Mouse (Mus musculus): Measurements from ENCODE around the gene Mx1. TPM values are rescaled to one million over a fixed set of nuclear protein-coding genes. Genes with fewer than 3 reads are reported as not detected.

Gene Mx1
- total and polyA plus RNA-seq, 2 experiments: 1.4 to 2.3 TPM

GRCm38 (mm10) chr16:97405476-97406012 lies 57.2 kb downstream of the Mx1 start:
- Histone ChIP-seq H3K27ac (replicated peaks; ENCODE audit: insufficient read depth, low read depth, low read length) (no peak overlapping the region), H3K4me1 (ENCODE audit: control insufficient read depth, insufficient read depth, low read length) (peaks cover 6% of the 10 kb centered on the region), H3K36me3 (ENCODE audit: control insufficient read depth, insufficient read depth, low read length) (no peaks in the 10 kb centered on the region), H3K4me3 (ENCODE audit: insufficient read depth, low read depth, low read length) (no peak overlapping the region), H3K9ac (ENCODE audit: low read depth, low read length) (no peak overlapping the region), H3K27me3 (ENCODE audit: control insufficient read depth, insufficient read depth, low read length) (no peaks in the 10 kb centered on the region), H3K79me2 (ENCODE audit: control insufficient read depth, insufficient read depth, low read length) (no peaks in the 10 kb centered on the region)
- 98% methylated on average over 5 of the region's 5 CpGs for WGBS
- TF ChIP-seq CTCF (IDR thresholded peaks at IDR 0.05; ENCODE audit: low read depth, low read length): no peak
- TF ChIP-seq POLR2A (IDR thresholded peaks at IDR 0.05; ENCODE audit: extremely low read depth, insufficient read depth, low read length): no peak
- DNase-seq (ENCODE audit: extremely low read depth, low read depth, low spot score): no peak

DNA sequence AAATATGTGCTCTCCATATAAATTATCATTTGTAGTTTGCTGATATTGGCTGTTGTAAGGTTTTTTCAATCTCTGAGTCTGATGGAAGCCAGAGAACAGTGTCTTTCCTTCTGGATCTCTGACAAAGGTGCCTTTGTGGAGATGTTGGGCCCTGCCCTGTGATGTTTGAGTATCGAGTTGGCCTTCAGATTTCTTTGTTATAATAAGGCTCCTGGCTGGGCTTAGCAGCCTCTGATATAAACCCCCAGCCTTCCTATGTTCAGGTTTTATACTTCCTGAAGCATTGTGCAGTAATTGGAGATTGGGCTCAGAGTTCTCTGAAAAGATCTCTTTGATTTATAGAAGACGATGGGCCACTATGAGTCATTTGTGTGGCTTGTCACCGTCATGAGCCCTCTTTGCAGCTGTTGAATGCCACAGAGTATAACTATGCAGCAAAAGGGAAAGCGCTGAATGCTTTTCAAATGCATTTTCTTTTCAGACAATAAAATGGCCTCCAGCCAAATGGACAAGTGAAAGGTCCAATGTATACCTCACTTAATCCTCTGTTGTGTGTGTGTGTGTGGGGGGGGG lies 60.4 kb downstream of the Mx1 start:
- 90% methylated on average over 4 of the region's 4 CpGs for WGBS
- TF ChIP-seq POLR2A (IDR thresholded peaks at IDR 0.05; ENCODE audit: extremely low read depth, insufficient read depth, low read length) (no peak), CTCF (IDR thresholded peaks at IDR 0.05; ENCODE audit: low read depth, low read length) (no peak)
- no peaks in the 10 kb centered on the region for H3K79me2 ChIP-seq (ENCODE audit: control insufficient read depth, insufficient read depth, low read length)

GRCm38 (mm10) chr16:97401741-97402140 lies 61.0 kb downstream of the Mx1 start:
- no peak for DNase-seq (ENCODE audit: extremely low read depth, low read depth, low spot score)
- Histone ChIP-seq H3K79me2 (ENCODE audit: control insufficient read depth, insufficient read depth, low read length) (no peaks in the 10 kb centered on the region), H3K4me1 (ENCODE audit: control insufficient read depth, insufficient read depth, low read length) (peaks cover 16% of the 10 kb centered on the region), H3K36me3 (ENCODE audit: control insufficient read depth, insufficient read depth, low read length) (no peaks in the 10 kb centered on the region), H3K27ac (replicated peaks; ENCODE audit: insufficient read depth, low read depth, low read length) (no peak overlapping the region), H3K9ac (ENCODE audit: low read depth, low read length) (no peak overlapping the region), H3K4me3 (ENCODE audit: insufficient read depth, low read depth, low read length) (no peak overlapping the region), H3K27me3 (ENCODE audit: control insufficient read depth, insufficient read depth, low read length) (no peaks in the 10 kb centered on the region)
- TF ChIP-seq CTCF (IDR thresholded peaks at IDR 0.05; ENCODE audit: low read depth, low read length) (no peak), POLR2A (IDR thresholded peaks at IDR 0.05; ENCODE audit: extremely low read depth, insufficient read depth, low read length) (no peak)

More for the DNA sequence above, 60.4 kb downstream of the Mx1 start:
- Histone ChIP-seq H3K27ac (replicated peaks; ENCODE audit: insufficient read depth, low read depth, low read length) (no peak overlapping the region), H3K36me3 (ENCODE audit: control insufficient read depth, insufficient read depth, low read length) (no peaks in the 10 kb centered on the region), H3K4me3 (ENCODE audit: insufficient read depth, low read depth, low read length) (no peak overlapping the region), H3K27me3 (ENCODE audit: control insufficient read depth, insufficient read depth, low read length) (no peaks in the 10 kb centered on the region), H3K9ac (ENCODE audit: low read depth, low read length) (no peak overlapping the region), H3K4me1 (ENCODE audit: control insufficient read depth, insufficient read depth, low read length) (peaks cover 15% of the 10 kb centered on the region)
- DNase-seq (ENCODE audit: extremely low read depth, low read depth, low spot score): no peak

- Histone ChIP-seq H3K9ac (ENCODE audit: low read depth, low read length) (no peak overlapping the region), H3K27ac (replicated peaks; ENCODE audit: insufficient read depth, low read depth, low read length) (no peak overlapping the region), H3K27me3 (ENCODE audit: control insufficient read depth, insufficient read depth, low read length) (no peaks in the 10 kb centered on the region), H3K4me3 (ENCODE audit: insufficient read depth, low read depth, low read length) (no peak overlapping the region), H3K79me2 (ENCODE audit: control insufficient read depth, insufficient read depth, low read length) (no peaks in the 10 kb centered on the region), H3K36me3 (ENCODE audit: control insufficient read depth, insufficient read depth, low read length) (no peaks in the 10 kb centered on the region), H3K4me1 (ENCODE audit: control insufficient read depth, insufficient read depth, low read length) (peaks cover 16% of the 10 kb centered on the region)
- no peak for DNase-seq (ENCODE audit: extremely low read depth, low read depth, low spot score)
- 93% methylated on average over 4 of the region's 4 CpGs for WGBS
- no peak for TF ChIP-seq CTCF (IDR thresholded peaks at IDR 0.05; ENCODE audit: low read depth, low read length)
Measured at GRCm38 (mm10) chr16:97399991-97400390, 62.7 kb downstream of the Mx1 start.

DNA sequence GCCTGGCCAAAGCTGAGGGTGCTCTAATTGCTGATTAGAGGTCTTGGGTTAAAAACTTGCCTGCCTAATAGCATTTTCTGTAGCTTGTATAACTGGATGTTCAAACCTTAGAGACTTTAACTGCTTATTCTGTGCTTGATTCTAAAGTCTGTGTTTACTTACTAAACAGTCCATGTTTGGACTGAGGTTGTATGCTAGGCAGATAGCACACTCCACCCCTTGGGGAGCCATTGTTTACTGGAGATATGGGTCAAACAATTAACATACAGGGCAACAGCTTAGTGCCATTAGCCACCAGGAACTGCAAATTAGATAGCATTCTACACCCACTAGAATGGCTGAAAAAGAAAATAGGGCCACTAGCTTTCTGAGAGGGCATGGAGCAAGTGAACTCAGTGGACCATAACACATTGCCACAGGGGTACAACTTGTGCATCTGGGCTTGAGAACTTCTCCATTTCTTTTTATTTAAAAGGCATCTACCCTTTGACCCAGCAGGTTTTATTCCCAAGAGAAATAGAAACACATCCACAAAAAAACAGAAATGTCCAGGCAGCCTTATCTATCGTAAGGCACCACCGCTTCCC lies 64.7 kb downstream of the Mx1 start:
- 73% methylated on average over 2 of the region's 2 CpGs for WGBS
- no peaks in the 10 kb centered on the region for H3K36me3 ChIP-seq (ENCODE audit: control insufficient read depth, insufficient read depth, low read length)
- H3K9ac ChIP-seq (ENCODE audit: low read depth, low read length): no peak overlapping the region
- H3K4me3 ChIP-seq (ENCODE audit: insufficient read depth, low read depth, low read length): no peak overlapping the region
- no peaks in the 10 kb centered on the region for H3K79me2 ChIP-seq (ENCODE audit: control insufficient read depth, insufficient read depth, low read length)
- TF ChIP-seq POLR2A (IDR thresholded peaks at IDR 0.05; ENCODE audit: extremely low read depth, insufficient read depth, low read length) (no peak), CTCF (IDR thresholded peaks at IDR 0.05; ENCODE audit: low read depth, low read length) (no peak)
- H3K27ac ChIP-seq (replicated peaks; ENCODE audit: insufficient read depth, low read depth, low read length): peak overlapping the region; percentile 57; the same call in 1 of the 2 replicates
- peaks cover 16% of the 10 kb centered on the region for H3K4me1 ChIP-seq (ENCODE audit: control insufficient read depth, insufficient read depth, low read length)
- no peaks in the 10 kb centered on the region for H3K27me3 ChIP-seq (ENCODE audit: control insufficient read depth, insufficient read depth, low read length)
- peak; percentile 80 for DNase-seq (ENCODE audit: extremely low read depth, low read depth, low spot score)

Other genes starting within 250 kb of the Mx1 start
- 2.4 and 3.4 TPM in 2 replicates for gene Bace2, start 106.2 kb downstream of the Mx1 start, total RNA-seq (2014; rRNA removed)
- 1.1 and 1.8 TPM in 2 replicates for gene Bace2, start 106.2 kb downstream of the Mx1 start, polyA plus RNA-seq (2012; rRNA removed)
- 0.65 TPM in 1 of 2 replicates, not detected in the other for gene Fam3b, start 51.9 kb upstream of the Mx1 start, total RNA-seq (2014; rRNA removed)
- gene Fam3b, start 51.9 kb upstream of the Mx1 start, polyA plus RNA-seq (2012; rRNA removed): 0.25 TPM in 1 of 2 replicates, not detected in the other
- gene Tmprss2, start 148.3 kb upstream of the Mx1 start, total RNA-seq (2014; rRNA removed): 2.8 and 4.1 TPM in 2 replicates
- gene Tmprss2, start 148.3 kb upstream of the Mx1 start, polyA plus RNA-seq (2012; rRNA removed): 5.7 and 7.6 TPM in 2 replicates